Mouse (Mus musculus): ENCODE results near the gene Mphosph9. TPM values are rescaled to one million over a fixed set of nuclear protein-coding genes. Genes with fewer than 3 reads are reported as not detected.
"Not testable (repeated sequence)": the region's sequence is repeated elsewhere in the genome, so short reads cannot be mapped to it uniquely, and the experiment has no call there.

The Mphosph9 gene
- polyA plus RNA-seq, 1 experiment, result 7.1 TPM

DNA sequence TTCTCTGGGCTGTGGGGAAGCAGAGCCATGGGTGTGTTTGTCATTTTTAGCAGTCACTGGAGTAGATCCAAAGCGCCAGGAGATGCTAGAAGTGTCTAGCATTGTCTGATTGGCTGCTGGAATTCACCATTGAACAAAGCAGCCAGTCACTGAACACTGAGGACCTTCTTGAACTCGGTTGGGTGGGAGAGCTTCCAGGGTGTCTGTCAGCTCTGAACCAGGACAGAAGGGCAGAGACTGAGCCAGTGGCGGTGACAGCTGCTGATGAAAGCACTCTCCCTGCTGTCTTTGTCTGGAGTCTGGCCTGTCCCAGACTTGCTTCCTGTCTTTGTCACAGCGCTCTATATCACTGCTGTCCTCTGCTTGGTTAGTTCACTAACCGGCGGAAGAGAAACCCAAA, 6.6 kb upstream of the Mphosph9 start:
- Histone ChIP-seq H3K4me1 (ENCODE audit: control insufficient read depth, insufficient read depth, low read length) (no peaks in the 10 kb centered on the region), H3K4me3 (replicated peaks; ENCODE audit: control insufficient read depth, low read depth, low read length) (no peak overlapping the region), H3K27ac (ENCODE audit: control insufficient read depth, insufficient read depth, low read depth, low read length, poor library complexity) (no peak overlapping the region)
- TF ChIP-seq POLR2A (IDR thresholded peaks at IDR 0.05; ENCODE audit: borderline replicate concordance, control insufficient read depth, low read depth, low read length), result no peak
- TF ChIP-seq CTCF (IDR thresholded peaks at IDR 0.05; ENCODE audit: control insufficient read depth, insufficient read depth, low read length), result no peak
- 73% methylated on average over 6 of the region's 6 CpGs for WGBS

- Histone ChIP-seq H3K4me1 (ENCODE audit: control insufficient read depth, insufficient read depth, low read length) (peaks cover 3% of the 10 kb centered on the region; the same call in 1 of the 2 replicates), H3K27ac (ENCODE audit: control insufficient read depth, insufficient read depth, low read depth, low read length, poor library complexity) (no peak overlapping the region), H3K4me3 (replicated peaks; ENCODE audit: control insufficient read depth, low read depth, low read length) (no peak overlapping the region)
- 76% methylated on average over 6 of the region's 6 CpGs for WGBS
- TF ChIP-seq CTCF (IDR thresholded peaks at IDR 0.05; ENCODE audit: control insufficient read depth, insufficient read depth, low read length) (no peak), POLR2A (IDR thresholded peaks at IDR 0.05; ENCODE audit: borderline replicate concordance, control insufficient read depth, low read depth, low read length) (no peak)
Measured at GRCm38 (mm10) chr5:124330086-124330485, 2.3 kb upstream of the Mphosph9 start.

- H3K4me3 ChIP-seq (replicated peaks; ENCODE audit: control insufficient read depth, low read depth, low read length), result peak overlapping the region; percentile 27
- under 1% methylated on average over 8 of the region's 8 CpGs for WGBS
- peaks cover 3% of the 10 kb centered on the region; the same call in 1 of the 2 replicates for H3K4me1 ChIP-seq (ENCODE audit: control insufficient read depth, insufficient read depth, low read length)
- H3K27ac ChIP-seq (ENCODE audit: control insufficient read depth, insufficient read depth, low read depth, low read length, poor library complexity), result no peak overlapping the region
- TF ChIP-seq CTCF (IDR thresholded peaks at IDR 0.05; ENCODE audit: control insufficient read depth, insufficient read depth, low read length) (no peak), POLR2A (IDR thresholded peaks at IDR 0.05; ENCODE audit: borderline replicate concordance, control insufficient read depth, low read depth, low read length) (no peak)
Measured at GRCm38 (mm10) chr5:124326829-124327228, 943 bp downstream of the Mphosph9 start.

GRCm38 (mm10) chr5:124317648-124318047, 10.1 kb downstream of the Mphosph9 start:
- WGBS, result 68% methylated on average over 7 of the region's 7 CpGs
- no peak overlapping the region for H3K27ac ChIP-seq (ENCODE audit: control insufficient read depth, insufficient read depth, low read depth, low read length, poor library complexity)
- H3K4me1 ChIP-seq (ENCODE audit: control insufficient read depth, insufficient read depth, low read length), result no peaks in the 10 kb centered on the region
- TF ChIP-seq POLR2A (IDR thresholded peaks at IDR 0.05; ENCODE audit: borderline replicate concordance, control insufficient read depth, low read depth, low read length) (no peak), CTCF (IDR thresholded peaks at IDR 0.05; ENCODE audit: control insufficient read depth, insufficient read depth, low read length) (no peak)
- no peak overlapping the region for H3K4me3 ChIP-seq (replicated peaks; ENCODE audit: control insufficient read depth, low read depth, low read length)

GRCm38 (mm10) chr5:124315941-124316340, 11.8 kb downstream of the Mphosph9 start:
- Histone ChIP-seq H3K4me3 (replicated peaks; ENCODE audit: control insufficient read depth, low read depth, low read length) (no peak overlapping the region), H3K27ac (ENCODE audit: control insufficient read depth, insufficient read depth, low read depth, low read length, poor library complexity) (no peak overlapping the region), H3K4me1 (ENCODE audit: control insufficient read depth, insufficient read depth, low read length) (no peaks in the 10 kb centered on the region)
- WGBS, result 94% methylated on average over 11 of the region's 11 CpGs
- no peak for TF ChIP-seq CTCF (IDR thresholded peaks at IDR 0.05; ENCODE audit: control insufficient read depth, insufficient read depth, low read length)
- no peak for TF ChIP-seq POLR2A (IDR thresholded peaks at IDR 0.05; ENCODE audit: borderline replicate concordance, control insufficient read depth, low read depth, low read length)

DNA sequence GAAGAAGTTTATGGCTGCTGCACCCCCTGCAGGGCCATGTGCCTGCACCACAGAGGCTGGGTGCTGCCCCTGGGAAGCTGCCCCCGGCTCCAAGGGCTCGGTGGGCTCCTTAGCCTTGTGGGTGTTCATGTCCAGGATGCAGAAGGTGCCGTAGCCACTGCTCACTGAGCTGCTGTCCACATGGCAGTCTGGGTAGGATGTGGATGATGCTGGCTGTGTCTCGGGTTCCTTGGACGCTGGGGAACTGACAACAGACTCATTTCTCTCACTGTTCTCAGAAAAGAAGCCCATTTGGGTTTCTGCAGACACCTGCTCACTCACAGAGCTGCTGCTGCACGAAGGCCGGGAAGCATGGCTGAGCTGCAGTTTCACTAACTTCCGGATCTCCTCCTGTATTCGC, 12.3 kb downstream of the Mphosph9 start:
- no peak overlapping the region for H3K27ac ChIP-seq (ENCODE audit: control insufficient read depth, insufficient read depth, low read depth, low read length, poor library complexity)
- H3K4me3 ChIP-seq (replicated peaks; ENCODE audit: control insufficient read depth, low read depth, low read length), result no peak overlapping the region
- WGBS, result 90% methylated on average over 9 of the region's 9 CpGs
- TF ChIP-seq CTCF (IDR thresholded peaks at IDR 0.05; ENCODE audit: control insufficient read depth, insufficient read depth, low read length) (no peak), POLR2A (IDR thresholded peaks at IDR 0.05; ENCODE audit: borderline replicate concordance, control insufficient read depth, low read depth, low read length) (no peak)
- no peaks in the 10 kb centered on the region for H3K4me1 ChIP-seq (ENCODE audit: control insufficient read depth, insufficient read depth, low read length)

DNA sequence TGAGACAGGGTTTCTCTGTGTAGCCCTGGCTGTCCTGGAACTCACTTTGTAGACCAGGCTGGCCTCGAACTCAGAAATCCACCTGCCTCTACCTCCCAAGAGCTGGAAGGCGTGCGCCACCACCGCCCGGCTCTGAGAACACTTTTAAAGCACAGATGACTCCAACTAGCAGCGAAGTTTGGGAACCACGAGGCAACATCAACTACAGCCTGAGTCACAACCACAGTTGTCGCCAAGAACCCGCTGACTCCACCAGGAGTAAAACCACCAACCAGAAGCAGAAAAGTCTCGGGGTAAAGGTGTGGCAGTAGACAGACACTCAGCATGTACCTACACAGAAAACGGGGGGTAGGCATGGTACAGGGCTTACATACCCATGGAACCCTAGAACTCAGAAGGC, 17.7 kb downstream of the Mphosph9 start:
- no peaks in the 10 kb centered on the region for H3K4me1 ChIP-seq (ENCODE audit: control insufficient read depth, insufficient read depth, low read length)
- WGBS, result 88% methylated on average over 11 of the region's 11 CpGs
- no peak overlapping the region for H3K27ac ChIP-seq (ENCODE audit: control insufficient read depth, insufficient read depth, low read depth, low read length, poor library complexity)
- TF ChIP-seq POLR2A (IDR thresholded peaks at IDR 0.05; ENCODE audit: borderline replicate concordance, control insufficient read depth, low read depth, low read length), result no peak
- no peak for TF ChIP-seq CTCF (IDR thresholded peaks at IDR 0.05; ENCODE audit: control insufficient read depth, insufficient read depth, low read length)
- no peak overlapping the region for H3K4me3 ChIP-seq (replicated peaks; ENCODE audit: control insufficient read depth, low read depth, low read length)

DNA sequence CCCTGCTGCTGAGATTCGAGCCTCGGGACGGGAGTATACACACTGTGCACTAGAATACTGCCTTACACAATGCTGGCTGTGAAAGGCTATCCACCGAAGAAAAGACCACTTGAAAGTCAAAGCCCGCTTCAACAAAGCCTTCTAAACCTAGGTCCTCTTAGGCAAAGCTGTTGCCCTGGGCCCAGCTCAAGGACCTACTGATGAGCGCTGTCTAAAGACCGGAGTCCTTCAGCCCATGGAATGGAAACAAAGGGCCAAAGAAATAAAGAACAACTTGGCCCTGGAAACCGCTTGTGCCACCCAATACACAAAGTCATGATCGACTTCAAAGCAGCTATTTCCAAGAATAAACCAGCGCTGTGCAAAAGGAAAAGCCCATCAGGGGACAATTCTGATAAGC, 18.6 kb downstream of the Mphosph9 start:
- Histone ChIP-seq H3K4me3 (replicated peaks; ENCODE audit: control insufficient read depth, low read depth, low read length) (no peak overlapping the region), H3K4me1 (ENCODE audit: control insufficient read depth, insufficient read depth, low read length) (no peaks in the 10 kb centered on the region), H3K27ac (ENCODE audit: control insufficient read depth, insufficient read depth, low read depth, low read length, poor library complexity) (no peak overlapping the region)
- WGBS, result 92% methylated on average over 10 of the region's 10 CpGs
- TF ChIP-seq CTCF (IDR thresholded peaks at IDR 0.05; ENCODE audit: control insufficient read depth, insufficient read depth, low read length) (no peak), POLR2A (IDR thresholded peaks at IDR 0.05; ENCODE audit: borderline replicate concordance, control insufficient read depth, low read depth, low read length) (no peak)

DNA sequence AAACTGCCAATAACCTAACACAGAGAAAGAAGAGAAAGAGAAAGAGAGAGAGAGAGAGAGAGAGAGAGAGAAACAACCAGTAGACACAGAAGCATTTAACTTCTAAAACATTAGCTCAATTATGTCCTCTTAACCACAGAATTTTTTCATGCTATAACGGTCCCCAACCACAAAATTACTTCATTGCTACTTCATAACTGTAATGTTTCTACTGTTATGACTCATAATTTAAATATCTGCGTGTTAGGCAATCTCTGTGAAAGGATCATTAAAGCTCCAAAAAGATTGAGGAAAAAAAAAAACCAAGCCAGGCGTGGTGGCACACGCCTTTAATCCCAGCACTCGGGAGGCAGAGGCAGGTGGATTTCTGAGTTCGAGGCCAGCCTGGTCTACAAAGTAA, 24.9 kb downstream of the Mphosph9 start:
- H3K4me3 ChIP-seq (replicated peaks; ENCODE audit: control insufficient read depth, low read depth, low read length); H3K4me1 ChIP-seq (ENCODE audit: control insufficient read depth, insufficient read depth, low read length); H3K27ac ChIP-seq (ENCODE audit: control insufficient read depth, insufficient read depth, low read depth, low read length, poor library complexity): not testable (repeated sequence)
- 30% methylated on average over 6 of the region's 6 CpGs for WGBS

Data from bone marrow, adult 2 months (tissue).